Mouse (Mus musculus) liver, postnatal 0 days (tissue): ENCODE data around the gene Icam2. TPM values are rescaled to one million over a fixed set of nuclear protein-coding genes. Genes with fewer than 3 reads are reported as not detected.
A peak's percentile ranks its signal among the peaks of the same experiment; 100 is the strongest.

Source experiments
- ATAC-seq: fragments of 200-750 bp; cut with Nextera tagmentation; 2 replicates; pipeline ENCODE4 v1.8.0; 2017; ENCODE audit warnings: mild to moderate bottlenecking, moderate library complexity
- DNase-seq: peaks from one replicate; pipeline ENCODE4 v3.0.0-alpha.2; 2016
- H3K27ac ChIP-seq: fragments of 300-500 bp; sonication (generic); 2 replicates; pipeline ENCODE4 v1.5.1; 2014; ENCODE audit warnings: antibody characterized with exemption, moderate library complexity, mild to moderate bottlenecking, low read depth
- H3K27me3 ChIP-seq: fragments of 300-500 bp; sonication (generic); 2 replicates; pipeline ENCODE4 v1.6.1; 2014; ENCODE audit warnings: low read length, control low read depth, mixed read lengths; ENCODE audit not compliant: insufficient read depth
- H3K36me3 ChIP-seq: fragments of 300-500 bp; sonication (generic); replicated peaks from 2 replicates; pipeline ENCODE4 v1.6.1; 2014; ENCODE audit warnings: mild to moderate bottlenecking, control low read depth, low read length, moderate library complexity, mixed read lengths; ENCODE audit not compliant: insufficient read depth
- H3K4me1 ChIP-seq: fragments of 300-500 bp; sonication (generic); 2 replicates; pipeline ENCODE4 v1.6.1; 2014; ENCODE audit warnings: antibody characterized with exemption, mild to moderate bottlenecking, control low read depth; ENCODE audit not compliant: insufficient read depth
- H3K4me2 ChIP-seq: fragments of 300-500 bp; sonication (generic); 2 replicates; pipeline ENCODE4 v1.6.1; 2014; ENCODE audit warnings: low read depth, mild to moderate bottlenecking, low read length, moderate library complexity, mixed read lengths
- H3K4me3 ChIP-seq: fragments of 300-500 bp; sonication (generic); 2 replicates; pipeline ENCODE4 v1.5.1; 2014; ENCODE audit warnings: low read depth, low read length
- H3K9ac ChIP-seq: fragments of 300-500 bp; sonication (generic); replicated peaks from 2 replicates; pipeline ENCODE4 v1.6.1; 2014; ENCODE audit warnings: mild to moderate bottlenecking, moderate library complexity
- H3K9me3 ChIP-seq: fragments of 300-500 bp; sonication (generic); 2 replicates; pipeline ENCODE4 v1.6.1; 2016; ENCODE audit warnings: mild to moderate bottlenecking, control low read depth, low read length, mixed read lengths
- CTCF ChIP-seq: sonication (generic); IDR thresholded peaks from 2 replicates; pipeline ENCODE4 v1.5.1; 2016; ENCODE audit warnings: antibody characterized with exemption, low read depth
- EP300 ChIP-seq: IDR thresholded peaks from 2 replicates; pipeline ENCODE4 v1.6.1; 2016; ENCODE audit warnings: antibody characterized with exemption, low read depth, mild to moderate bottlenecking
- WGBS: fragments of 180-500 bp; shearing (Covaris S2); extraction: QIAGEN DNeasy Blood & Tissue Kit; methylation state at CpG from one replicate; pipeline ENCODE4 v1.1.7; 2014; ENCODE audit not compliant: insufficient replicate concordance; 5-methylcytosine and 5-hydroxymethylcytosine counted together
- polyA plus RNA-seq: library from polyadenylated mRNA; unstranded; fragments of >200 nt; fragmentation: Nextera tagmentation; extraction: Ambion mirVana; gene quantifications from 2 replicates; pipeline ENCODE4 v1.2.1, GENCODE M21; 2015

Gene Icam2
- polyA plus RNA-seq, 1 experiment from 2014 or later: 12.6 TPM

- Histone ChIP-seq H3K27me3 (no peaks in the 10 kb centered on the region), H3K9ac (no peak overlapping the region), H3K36me3 (no peaks in the 10 kb centered on the region), H3K4me3 (no peak overlapping the region), H3K27ac (no peak overlapping the region), H3K4me2 (no peak overlapping the region), H3K9me3 (no peaks in the 10 kb centered on the region), H3K4me1 (peaks cover 33% of the 10 kb centered on the region)
- no peak for ATAC-seq
- DNase-seq: no peak
- TF ChIP-seq CTCF (no peak), EP300 (no peak)
- 61% methylated on average over 3 of the region's 3 CpGs for WGBS
These were observed 1.5 kb downstream of the Icam2 start for GRCm38 (mm10) chr11:106386409-106386808.

GRCm38 (mm10) chr11:106383051-106383790 is 4.7 kb downstream of the Icam2 start:
- WGBS: 65% methylated on average over 6 of the region's 6 CpGs

GRCm38 (mm10) chr11:106382424-106382823 is 5.5 kb downstream of the Icam2 start:
- 27% methylated on average over 5 of the region's 5 CpGs for WGBS
- ATAC-seq (peak; percentile 60), DNase-seq (no peak)
- peak overlapping the region; percentile 23; the same call in 1 of the 2 replicates for H3K9ac ChIP-seq
- no peaks in the 10 kb centered on the region for H3K27me3 ChIP-seq
- TF ChIP-seq EP300 (no peak), CTCF (no peak)
- H3K36me3 ChIP-seq: 0 out of 2 replicates have a peak, but pooled peaks cover 5% of the 10 kb centered on the region
- no peaks in the 10 kb centered on the region for H3K9me3 ChIP-seq
- peaks cover 10% of the 10 kb centered on the region for H3K4me1 ChIP-seq
- peak overlapping the region; percentile 36 for H3K4me2 ChIP-seq
- peak overlapping the region; percentile 72 for H3K27ac ChIP-seq
- peak overlapping the region; percentile 27 for H3K4me3 ChIP-seq

More at GRCm38 (mm10) chr11:106383051-106383790, 4.7 kb downstream of the Icam2 start:
- ATAC-seq: no peak
- Histone ChIP-seq H3K9me3 (no peaks in the 10 kb centered on the region), H3K9ac (no peak overlapping the region), H3K4me1 (peaks cover 16% of the 10 kb centered on the region), H3K4me2 (no peak overlapping the region), H3K27me3 (no peaks in the 10 kb centered on the region), H3K4me3 (no peak overlapping the region), H3K36me3 (0 out of 2 replicates have a peak, but pooled peaks cover 5% of the 10 kb centered on the region), H3K27ac (peak overlapping the region; percentile 72)
- TF ChIP-seq EP300 (no peak), CTCF (no peak)
- DNase-seq: no peak

GRCm38 (mm10) chr11:106381883-106382282 is 6.0 kb downstream of the Icam2 start:
- H3K9ac ChIP-seq: peak overlapping the region; percentile 23; the same call in 1 of the 2 replicates
- DNase-seq (no peak), ATAC-seq (no peak)
- H3K4me3 ChIP-seq: peak overlapping the region; percentile 27
- H3K9me3 ChIP-seq: no peaks in the 10 kb centered on the region
- H3K4me2 ChIP-seq: peak overlapping the region; percentile 36
- 53% methylated on average over 7 of the region's 7 CpGs for WGBS
- H3K27me3 ChIP-seq: no peaks in the 10 kb centered on the region
- 0 out of 2 replicates have a peak, but pooled peaks cover 5% of the 10 kb centered on the region for H3K36me3 ChIP-seq
- peak overlapping the region; percentile 72 for H3K27ac ChIP-seq
- TF ChIP-seq EP300 (no peak), CTCF (no peak)
- H3K4me1 ChIP-seq: peaks cover 7% of the 10 kb centered on the region; the same call in 1 of the 2 replicates

GRCm38 (mm10) chr11:106381011-106381410 is 6.9 kb downstream of the Icam2 start:
- H3K9me3 ChIP-seq: no peaks in the 10 kb centered on the region
- H3K27me3 ChIP-seq: no peaks in the 10 kb centered on the region
- peak overlapping the region; percentile 36 for H3K4me2 ChIP-seq
- no peak for ATAC-seq
- TF ChIP-seq EP300 (no peak), CTCF (peak; percentile 48)
- no peak overlapping the region for H3K27ac ChIP-seq
- H3K9ac ChIP-seq: no peak overlapping the region
- H3K4me1 ChIP-seq: peaks cover 7% of the 10 kb centered on the region; the same call in 1 of the 2 replicates
- WGBS: 74% methylated on average over 11 of the region's 11 CpGs
- no peak for DNase-seq
- 0 out of 2 replicates have a peak, but pooled peaks cover 5% of the 10 kb centered on the region for H3K36me3 ChIP-seq
- H3K4me3 ChIP-seq: no peak overlapping the region

GRCm38 (mm10) chr11:106374979-106375378 is 12.9 kb downstream of the Icam2 start:
- no peaks in the 10 kb centered on the region for H3K27me3 ChIP-seq
- 50% methylated on average over 5 of the region's 5 CpGs for WGBS
- ATAC-seq (no peak), DNase-seq (no peak)
- no peak overlapping the region for H3K9ac ChIP-seq
- TF ChIP-seq CTCF (no peak), EP300 (no peak)
- H3K4me2 ChIP-seq: no peak overlapping the region
- no peak overlapping the region for H3K27ac ChIP-seq
- H3K9me3 ChIP-seq: no peaks in the 10 kb centered on the region
- no peak overlapping the region for H3K4me3 ChIP-seq
- 0 out of 2 replicates have a peak, but pooled peaks cover 2% of the 10 kb centered on the region for H3K36me3 ChIP-seq
- no peaks in the 10 kb centered on the region; the same call in 1 of the 2 replicates for H3K4me1 ChIP-seq
